Comparison of ENCODE assay signal across 8 mouse cellular contexts in genomic region chr5:99504349-99504830, GRCm38 (mm10).
DNase-seq lines count a peak whose midpoint lies in the region; ATAC-seq and TF ChIP-seq lines count a peak whose summit lies in the region.

No protein-coding gene starts in this region.

- no peak for TF ChIP-seq POLR2A in heart, adult 2 months (IDR thresholded peaks at IDR 0.05; ENCODE audit: insufficient read depth, low read depth, low read length)

- H3K79me2 ChIP-seq in heart, adult 2 months (replicated peaks; ENCODE audit: control insufficient read depth, insufficient read depth, low read length): no peaks in the 10 kb centered on the region

- peak; percentile 56; the same call in 1 of the 2 replicates for ATAC-seq in forebrain, embryonic 11.5 days (replicated peaks; ENCODE audit: low FRiP score)

- no peaks in the 10 kb centered on the region for H3K4me1 ChIP-seq in heart, adult 2 months (ENCODE audit: control insufficient read depth, insufficient read depth, low read length)
- no peaks in the 10 kb centered on the region for H3K4me1 ChIP-seq in forebrain, embryonic 11.5 days (replicated peaks; ENCODE audit: control insufficient read depth, insufficient read depth, low read length)

- TF ChIP-seq EP300 in heart, adult 2 months (IDR thresholded peaks at IDR 0.05; ENCODE audit: insufficient read depth, low read depth, low read length): no peak

- DNase-seq in heart, adult 2 months: no peak
- DNase-seq in heart, adult 8-10 months (ENCODE audit: low spot score): no peak
- DNase-seq in adrenal gland, postnatal 14 days: peak; percentile 31
- DNase-seq in forebrain, embryonic 11.5 days (ENCODE audit: low spot score): peak; percentile 60
- peak; percentile 33 to 40 for DNase-seq in layer of hippocampus, postnatal 36 days
- peak; percentile 21 for DNase-seq in retina, postnatal 7 days (ENCODE audit: low read depth, low spot score)
- no peak for DNase-seq in thymus, postnatal 36 days
- DNase-seq in embryo, embryonic 11 days: no peak

- no peaks in the 10 kb centered on the region for H3K9me3 ChIP-seq in forebrain, embryonic 11.5 days (ENCODE audit: control insufficient read depth, low read length)

- H3K27ac ChIP-seq in heart, adult 2 months: no peak overlapping the region
- no peak overlapping the region for H3K27ac ChIP-seq in forebrain, embryonic 11.5 days (ENCODE audit: low read depth, low read length)

- TF ChIP-seq CTCF in heart, adult 2 months (IDR thresholded peaks at IDR 0.05): peak; percentile 19

- H3K9ac ChIP-seq in heart, adult 2 months (ENCODE audit: low read depth, low read length): no peak overlapping the region
- no peak overlapping the region for H3K9ac ChIP-seq in forebrain, embryonic 11.5 days (ENCODE audit: low read length)

- H3K4me2 ChIP-seq in forebrain, embryonic 11.5 days (ENCODE audit: low read depth, low read length, severe bottlenecking): no peak overlapping the region

- no peaks in the 10 kb centered on the region for H3K36me3 ChIP-seq in heart, adult 2 months (ENCODE audit: control insufficient read depth, insufficient read depth, low read length)
- no peaks in the 10 kb centered on the region for H3K36me3 ChIP-seq in forebrain, embryonic 11.5 days (ENCODE audit: control insufficient read depth, insufficient read depth, low read length)

- no peaks in the 10 kb centered on the region for H3K27me3 ChIP-seq in heart, adult 2 months (ENCODE audit: control insufficient read depth, insufficient read depth, low read length)
- no peaks in the 10 kb centered on the region for H3K27me3 ChIP-seq in forebrain, embryonic 11.5 days (ENCODE audit: control insufficient read depth, insufficient read depth, low read length)

- no peak overlapping the region for H3K4me3 ChIP-seq in heart, adult 2 months
- no peak overlapping the region for H3K4me3 ChIP-seq in forebrain, embryonic 11.5 days (ENCODE audit: low read depth, low read length)

- WGBS in heart, adult 2 months: 73% methylated on average over 9 of the region's 9 CpGs
- WGBS in forebrain, embryonic 11.5 days: 59% methylated on average over 9 of the region's 9 CpGs

- intact Hi-C loops in heart, adult 2 months (cut with DNase I): no loop called here

Comparison
In these comparisons a context has a peak if more than half of its experiments do, and no peak if none do; other contexts are left out.
1. DNase-seq: peak in adrenal gland, postnatal 14 days (single experiment), forebrain, embryonic 11.5 days (single experiment), layer of hippocampus, postnatal 36 days (2 of 2) and retina, postnatal 7 days (single experiment); none in heart, adult 2 months (0 of 2), heart, adult 8-10 months (single experiment), thymus, postnatal 36 days (0 of 2) and embryo, embryonic 11 days (single experiment).